Mouse (Mus musculus) embryonic fibroblast, embryonic 13.5 days (primary cell): Measurements from ENCODE around the gene Epb41l2. TPM values are rescaled to one million over a fixed set of nuclear protein-coding genes. Genes with fewer than 3 reads are reported as not detected.

ENCODE experiments used
- H3K27ac ChIP-seq: 2 replicates; pipeline ENCODE4 v1.5.1; 2012; ENCODE audit warnings: low read length, control low read depth, inconsistent platforms; ENCODE audit not compliant: insufficient read depth
- H3K4me1 ChIP-seq: 2 replicates; pipeline ENCODE4 v1.6.1; 2011; ENCODE audit warnings: low read length; ENCODE audit not compliant: control insufficient read depth, insufficient read depth
- H3K4me3 ChIP-seq: 2 replicates; pipeline ENCODE4 v1.5.1; 2011; ENCODE audit warnings: mild to moderate bottlenecking, control low read depth, low read length; ENCODE audit not compliant: insufficient read depth
- CTCF ChIP-seq: IDR thresholded peaks from 2 replicates; pipeline ENCODE4 v1.5.1; 2011; ENCODE audit warnings: mild to moderate bottlenecking, control low read depth, low read length, moderate library complexity, borderline replicate concordance; ENCODE audit not compliant: insufficient read depth
- POLR2A ChIP-seq: IDR thresholded peaks from 2 replicates; pipeline ENCODE4 v1.6.1; 2011; ENCODE audit warnings: low read depth, mild to moderate bottlenecking, control low read depth, low read length, moderate library complexity
- polyA plus RNA-seq: library from polyadenylated mRNA; stranded (reverse); fragments of >200 nt; gene quantifications from 2 replicates; pipeline ENCODE4 v1.2.4, GENCODE M21; 2011; ENCODE audit warnings: low read depth; ENCODE audit not compliant: missing spikeins, insufficient read length

The Epb41l2 gene
- polyA plus RNA-seq, 1 experiment, result 134 TPM

DNA sequence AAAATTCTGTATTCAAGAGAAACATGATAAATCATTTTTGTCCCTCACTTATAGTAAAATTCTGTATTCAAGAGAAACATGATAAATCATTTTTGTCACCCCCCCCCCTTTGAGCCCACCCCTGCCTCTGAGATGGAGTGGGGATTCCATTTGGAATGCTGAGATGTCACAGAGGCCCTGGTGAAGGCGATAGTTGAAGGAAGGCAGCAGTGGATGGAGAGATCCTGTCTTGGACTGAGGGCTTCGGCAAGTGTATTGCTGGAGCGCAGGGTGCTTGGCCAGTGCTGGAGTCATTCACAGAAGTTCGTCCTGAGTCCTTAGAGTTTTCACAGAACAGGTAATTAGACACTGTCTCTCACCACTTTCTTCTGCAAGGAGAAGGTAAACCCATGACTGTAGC, 15.4 kb downstream of the Epb41l2 start:
- no peak overlapping the region for H3K27ac ChIP-seq
- no peak overlapping the region for H3K4me3 ChIP-seq
- H3K4me1 ChIP-seq, result peaks cover 17% of the 10 kb centered on the region
- TF ChIP-seq CTCF (no peak), POLR2A (no peak)

DNA sequence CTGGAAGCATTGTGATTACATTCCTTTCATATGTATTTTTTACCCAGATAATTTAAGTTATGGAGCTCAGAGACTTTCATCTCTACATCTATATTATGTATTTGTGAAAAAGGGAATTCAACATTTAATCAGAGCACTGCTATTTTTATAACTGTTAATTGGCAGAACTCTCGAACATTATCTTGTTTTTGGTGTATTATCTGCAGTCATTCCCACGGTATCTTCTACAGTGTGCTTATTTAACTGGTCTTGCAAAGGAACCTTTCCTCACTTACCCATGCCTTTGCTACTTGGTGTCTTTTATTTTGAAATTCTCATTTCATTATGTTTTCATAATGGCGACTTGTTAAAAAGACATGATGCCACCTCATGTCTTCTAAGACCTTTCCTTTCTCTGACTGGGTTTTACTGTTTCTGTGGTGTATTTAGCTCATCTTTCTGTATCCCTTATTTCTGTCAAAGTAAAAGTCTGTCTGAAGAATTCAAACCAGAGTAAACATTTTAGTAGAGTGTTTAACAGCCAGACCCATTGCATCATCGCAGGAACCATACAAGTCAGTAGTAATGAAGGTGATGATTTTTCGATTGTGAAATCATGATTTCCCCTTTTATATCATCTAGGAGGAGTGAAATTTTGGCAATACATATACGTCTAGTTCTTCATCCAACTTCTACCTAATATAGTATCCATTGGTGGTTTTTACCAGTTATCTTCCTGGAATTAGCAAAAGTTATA, 21.3 kb downstream of the Epb41l2 start:
- Histone ChIP-seq H3K27ac (peak overlapping the region; percentile 32; the same call in 1 of the 2 replicates), H3K4me1 (peaks cover 10% of the 10 kb centered on the region; the same call in 1 of the 2 replicates), H3K4me3 (no peak overlapping the region)
- TF ChIP-seq POLR2A, result no peak
- TF ChIP-seq CTCF, result no peak

DNA sequence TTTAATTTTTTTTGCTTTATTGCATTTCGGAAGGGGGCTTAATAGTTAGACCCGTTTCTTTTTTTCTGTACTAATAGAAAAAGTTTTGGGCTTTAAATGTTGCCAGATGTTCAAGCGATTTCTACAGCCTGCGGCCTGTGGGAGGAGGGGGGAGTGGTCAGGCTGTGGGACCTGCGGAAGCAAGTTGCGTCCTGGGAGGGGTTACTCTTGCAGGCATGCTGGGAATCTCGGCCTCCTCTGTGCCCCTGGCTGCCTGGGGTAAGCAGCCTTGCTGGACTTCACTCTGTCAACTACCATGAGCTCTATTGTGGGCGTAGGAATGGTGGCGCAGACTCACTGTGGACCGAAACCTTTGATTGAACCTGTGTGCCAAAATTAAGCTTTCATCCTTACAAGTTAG, 22.4 kb downstream of the Epb41l2 start:
- Histone ChIP-seq H3K4me1 (peaks cover 16% of the 10 kb centered on the region; the same call in 1 of the 2 replicates), H3K4me3 (no peak overlapping the region), H3K27ac (peak overlapping the region; percentile 28; the same call in 1 of the 2 replicates)
- TF ChIP-seq POLR2A, result no peak
- TF ChIP-seq CTCF, result no peak

DNA sequence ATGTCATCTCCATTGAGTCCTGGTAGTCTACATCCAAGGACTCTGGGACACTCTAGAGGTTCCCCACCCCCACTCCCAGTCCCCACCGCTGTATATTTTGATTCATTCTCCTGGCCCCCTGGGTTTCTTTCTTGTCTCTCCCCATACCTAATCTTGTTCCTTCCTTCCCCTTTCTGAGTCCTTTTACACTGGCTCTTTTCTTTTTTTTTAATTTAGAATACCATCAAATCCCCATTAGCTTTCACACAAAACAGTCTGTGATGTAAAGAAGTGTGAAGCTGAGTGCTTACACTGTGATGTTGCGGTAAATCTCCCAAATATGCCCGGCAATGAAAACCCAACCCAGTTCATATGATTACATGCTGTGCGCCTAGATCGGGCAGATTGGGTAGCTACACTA, 23.6 kb downstream of the Epb41l2 start:
- TF ChIP-seq POLR2A, result no peak
- no peak for TF ChIP-seq CTCF
- no peak overlapping the region for H3K4me3 ChIP-seq
- H3K27ac ChIP-seq, result no peak overlapping the region
- H3K4me1 ChIP-seq, result peaks cover 21% of the 10 kb centered on the region

DNA sequence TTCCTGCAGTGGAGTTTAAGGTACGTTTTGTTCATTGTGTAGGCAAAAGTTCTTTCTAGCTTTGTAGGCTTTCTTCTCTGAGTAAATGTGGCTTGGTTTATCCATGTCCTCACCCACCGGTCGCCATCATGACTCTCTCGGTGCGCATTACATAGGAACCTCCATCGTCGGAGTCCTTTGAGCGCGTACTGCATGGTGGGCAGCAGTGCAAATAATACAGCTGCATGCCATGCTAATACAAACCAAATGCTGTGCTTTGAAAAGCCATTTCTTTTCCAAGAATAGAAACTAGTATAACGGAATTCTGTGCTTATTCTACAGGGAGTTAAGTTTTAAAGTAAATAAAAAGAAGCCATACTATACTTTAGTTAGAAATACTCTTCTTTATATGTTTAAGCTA, 24.8 kb downstream of the Epb41l2 start:
- H3K4me1 ChIP-seq, result peaks cover 21% of the 10 kb centered on the region

DNA sequence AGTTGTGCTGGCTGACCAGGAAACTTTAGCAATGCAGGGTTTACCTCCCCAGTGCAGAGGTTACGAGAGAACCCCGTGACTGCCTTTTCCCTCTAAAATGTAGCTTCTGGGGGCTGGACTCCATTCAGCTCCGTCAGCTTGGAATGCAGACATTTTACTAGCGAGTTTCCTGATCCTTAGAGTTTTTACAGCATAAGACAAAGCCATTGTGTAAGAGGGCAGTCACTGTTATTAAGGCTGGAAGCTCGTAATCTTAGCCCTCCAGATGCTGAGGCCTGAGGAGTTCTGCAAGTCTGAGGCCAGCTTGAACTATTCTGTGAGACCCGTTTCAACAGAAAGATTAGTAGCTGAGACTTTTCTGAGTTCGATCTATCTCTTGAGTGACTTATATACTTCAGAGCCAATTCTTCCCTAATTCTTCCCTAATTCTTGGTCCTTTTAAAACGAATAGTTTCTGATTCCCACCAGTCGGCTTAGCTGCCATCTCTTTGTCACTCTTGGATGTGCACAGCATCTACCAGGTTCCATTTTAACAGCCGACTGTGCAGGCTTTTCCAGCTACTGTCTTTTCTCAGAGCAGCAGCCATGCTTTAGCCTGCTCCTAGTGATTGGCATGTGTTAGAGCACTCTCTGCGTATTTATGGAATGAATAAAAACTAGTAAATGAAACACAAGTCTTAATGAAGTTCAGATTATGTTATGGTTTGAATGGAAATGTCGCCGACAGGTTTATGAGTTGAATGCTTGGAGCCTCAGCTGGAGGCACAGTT, 26.4 kb downstream of the Epb41l2 start:
- Histone ChIP-seq H3K4me1 (peaks cover 15% of the 10 kb centered on the region), H3K4me3 (no peak overlapping the region), H3K27ac (peak overlapping the region; percentile 63)
- TF ChIP-seq CTCF, result no peak
- no peak for TF ChIP-seq POLR2A

More for the DNA sequence above, 24.8 kb downstream of the Epb41l2 start:
- TF ChIP-seq POLR2A, result no peak
- no peak for TF ChIP-seq CTCF
- Histone ChIP-seq H3K4me3 (no peak overlapping the region), H3K27ac (peak overlapping the region; percentile 31; the same call in 1 of the 2 replicates)

DNA sequence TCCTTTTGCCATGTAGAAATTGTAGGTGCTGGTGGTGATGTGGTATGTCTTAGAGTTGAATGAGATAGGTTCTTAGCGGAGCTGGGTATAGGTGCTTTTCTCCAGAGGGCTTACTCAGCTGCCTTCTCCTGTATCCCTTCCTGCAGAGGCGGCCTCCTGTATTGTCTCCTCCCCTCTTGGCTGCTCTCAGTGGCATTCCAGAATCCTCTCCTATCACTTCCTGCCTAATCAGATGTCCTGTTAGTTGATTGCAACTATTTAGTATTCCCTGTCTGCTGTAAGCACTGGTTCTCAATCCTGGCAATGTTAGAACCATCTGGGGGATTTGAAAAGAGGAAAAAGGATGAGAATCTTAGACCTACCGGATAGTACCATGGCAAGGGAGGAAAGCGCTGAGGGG, 27.3 kb downstream of the Epb41l2 start:
- Histone ChIP-seq H3K4me3 (no peak overlapping the region), H3K4me1 (peaks cover 16% of the 10 kb centered on the region), H3K27ac (peak overlapping the region; percentile 54)
- TF ChIP-seq POLR2A, result no peak
- no peak for TF ChIP-seq CTCF

DNA sequence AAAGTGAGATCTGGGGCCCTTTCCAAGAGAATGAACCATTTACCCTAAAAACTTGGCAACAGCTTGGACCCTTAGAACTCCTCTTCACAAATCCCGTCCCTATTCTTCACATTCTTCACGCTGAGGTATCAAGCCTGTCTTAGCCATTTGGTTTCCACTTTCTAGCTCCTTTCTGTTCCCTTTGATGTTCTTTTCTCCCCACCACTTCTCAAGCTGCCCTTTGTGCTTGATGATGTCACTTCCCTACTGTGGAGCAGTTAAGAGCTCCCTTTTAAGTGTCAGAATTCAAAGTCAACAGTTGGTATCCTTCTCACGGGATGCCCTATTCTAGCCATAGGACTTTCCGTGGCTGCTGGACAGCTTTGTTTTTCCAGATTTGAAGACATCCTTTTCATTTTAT, 27.7 kb downstream of the Epb41l2 start:
- Histone ChIP-seq H3K4me3 (no peak overlapping the region), H3K27ac (peak overlapping the region; percentile 54), H3K4me1 (peaks cover 19% of the 10 kb centered on the region)
- TF ChIP-seq CTCF (no peak), POLR2A (no peak)

DNA sequence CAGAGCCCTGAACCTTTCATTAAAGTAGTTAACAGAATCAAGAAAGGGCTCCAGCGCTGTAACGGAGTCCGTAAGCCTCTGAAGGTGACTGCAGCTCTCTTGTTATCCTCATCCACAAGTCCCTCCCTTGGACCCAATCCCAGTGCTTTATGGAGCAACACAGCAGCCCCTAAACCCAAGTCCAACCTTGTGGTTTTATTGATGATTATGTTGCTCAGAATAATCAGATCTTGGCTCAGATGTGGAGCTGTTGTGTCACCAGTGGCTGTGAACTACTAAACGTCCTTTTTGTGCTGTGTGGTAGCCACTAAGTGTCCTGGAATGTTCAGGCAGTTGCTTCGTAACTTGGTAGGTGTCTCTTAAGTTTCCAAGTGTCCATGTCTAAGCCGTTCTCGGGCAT, 33.2 kb downstream of the Epb41l2 start:
- TF ChIP-seq CTCF, result no peak
- no peak for TF ChIP-seq POLR2A
- Histone ChIP-seq H3K4me1 (peaks cover 19% of the 10 kb centered on the region), H3K27ac (no peak overlapping the region), H3K4me3 (no peak overlapping the region)

DNA sequence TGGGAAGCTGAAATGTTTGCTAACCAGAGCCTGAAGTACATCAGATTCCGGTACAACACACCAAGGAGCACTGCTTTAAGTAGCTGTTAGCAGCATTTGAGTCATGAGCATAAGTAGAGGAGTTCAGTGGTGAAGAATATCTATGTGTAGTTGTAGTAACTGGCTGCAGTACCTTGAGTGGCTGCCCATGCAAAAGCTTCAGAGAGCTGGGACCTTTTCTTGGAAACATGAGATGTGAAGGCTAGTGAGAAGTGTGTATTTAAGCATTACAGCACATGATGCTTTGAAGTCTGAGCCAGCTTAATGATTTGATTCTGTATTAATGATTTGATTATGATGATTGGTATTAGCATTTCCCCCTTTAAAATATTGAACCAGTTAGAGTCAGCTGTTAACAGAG, 34.1 kb downstream of the Epb41l2 start:
- no peak overlapping the region for H3K4me3 ChIP-seq
- H3K27ac ChIP-seq, result 0 out of 2 replicates have a peak overlapping the region, but pooled peaks have one; percentile 7
- TF ChIP-seq POLR2A (no peak), CTCF (no peak)
- peaks cover 26% of the 10 kb centered on the region for H3K4me1 ChIP-seq
